Mouse (Mus musculus) erythroblast, embryonic 14.5 days (primary cell): ENCODE results near the gene Ulk4. TPM values are rescaled to one million over a fixed set of nuclear protein-coding genes. Genes with fewer than 3 reads are reported as not detected.

ENCODE experiments used
- H3K27me3 ChIP-seq: 2 replicates; pipeline ENCODE4 v1.6.1; 2012; ENCODE audit warnings: inconsistent platforms; ENCODE audit not compliant: control insufficient read depth
- H3K36me3 ChIP-seq: 2 replicates; pipeline ENCODE4 v1.6.1; 2012; ENCODE audit warnings: mild to moderate bottlenecking, inconsistent platforms; ENCODE audit not compliant: control insufficient read depth
- H3K4me1 ChIP-seq: 2 replicates; pipeline ENCODE4 v1.6.1; 2012; ENCODE audit warnings: inconsistent platforms; ENCODE audit not compliant: control insufficient read depth
- H3K4me3 ChIP-seq: replicated peaks from 2 replicates; pipeline ENCODE3; 2012; ENCODE audit warnings: moderate library complexity, mild to moderate bottlenecking, inconsistent platforms
- H3K9me3 ChIP-seq: 2 replicates; pipeline ENCODE4 v1.6.1; 2012; ENCODE audit warnings: low read length, inconsistent platforms, mixed read lengths; ENCODE audit not compliant: control insufficient read depth
- GATA1 ChIP-seq: IDR thresholded peaks from 2 replicates; pipeline ENCODE4 v1.6.1; 2012; ENCODE audit warnings: low read length, inconsistent platforms, mixed read lengths
- TAL1 ChIP-seq: IDR thresholded peaks from 3 replicates; pipeline ENCODE4 v1.6.1; 2012; ENCODE audit warnings: low read length, inconsistent platforms, mixed read lengths
- polyA plus RNA-seq: library from polyadenylated mRNA; stranded (reverse); fragments of >175 nt; gene quantifications from 2 replicates; pipeline ENCODE4 v1.2.3, GENCODE M21; 2012

Gene Ulk4
- polyA plus RNA-seq = 0.11 and 0.16 TPM in 2 replicates

- H3K4me3 ChIP-seq = peak within 1 kb of the TSS; percentile 80
- peaks cover 25% of the 10 kb centered on the region for H3K4me1 ChIP-seq
- peaks cover 3% of the 10 kb centered on the region for H3K27me3 ChIP-seq
- H3K9me3 ChIP-seq = no peaks in the 10 kb centered on the region; the same call in 1 of the 2 replicates
- H3K36me3 ChIP-seq = no peaks in the 10 kb centered on the region
- TF ChIP-seq GATA1 = no peak
- TF ChIP-seq TAL1 = no peak
Measured at GRCm38 (mm10) chr9:121277118-121278060, at the start of gene Ulk4. Ulk4 (minus strand) TSS chr9:121277197.

- H3K36me3 ChIP-seq = peaks cover 2% of the 10 kb centered on the region
- no peak overlapping the region for H3K4me3 ChIP-seq
- TF ChIP-seq GATA1 = no peak
- no peak for TF ChIP-seq TAL1
- no peaks in the 10 kb centered on the region for H3K27me3 ChIP-seq
- no peaks in the 10 kb centered on the region; the same call in 1 of the 2 replicates for H3K9me3 ChIP-seq
- H3K4me1 ChIP-seq = peaks cover 6% of the 10 kb centered on the region
Measured at GRCm38 (mm10) chr9:121322034-121322433, 45.0 kb upstream of the Ulk4 start.

- TF ChIP-seq TAL1 (no peak), GATA1 (no peak)
- no peaks in the 10 kb centered on the region for H3K27me3 ChIP-seq
Measured at GRCm38 (mm10) chr9:121321118-121321517, 44.1 kb upstream of the Ulk4 start.

GRCm38 (mm10) chr9:121320433-121320832 lies 43.4 kb upstream of the Ulk4 start:
- Histone ChIP-seq H3K36me3 (peaks cover 2% of the 10 kb centered on the region), H3K4me3 (no peak overlapping the region), H3K27me3 (no peaks in the 10 kb centered on the region)

More at GRCm38 (mm10) chr9:121321118-121321517, 44.1 kb upstream of the Ulk4 start:
- Histone ChIP-seq H3K36me3 (peaks cover 2% of the 10 kb centered on the region), H3K4me1 (peaks cover 14% of the 10 kb centered on the region), H3K4me3 (no peak overlapping the region), H3K9me3 (no peaks in the 10 kb centered on the region; the same call in 1 of the 2 replicates)

GRCm38 (mm10) chr9:121319323-121319966 lies 42.4 kb upstream of the Ulk4 start:
- Histone ChIP-seq H3K36me3 (peaks cover 2% of the 10 kb centered on the region), H3K4me3 (no peak overlapping the region), H3K9me3 (no peaks in the 10 kb centered on the region; the same call in 1 of the 2 replicates), H3K27me3 (peaks cover 3% of the 10 kb centered on the region), H3K4me1 (peaks cover 21% of the 10 kb centered on the region)
- no peak for TF ChIP-seq GATA1
- no peak for TF ChIP-seq TAL1

More at GRCm38 (mm10) chr9:121320433-121320832, 43.4 kb upstream of the Ulk4 start:
- Histone ChIP-seq H3K9me3 (no peaks in the 10 kb centered on the region; the same call in 1 of the 2 replicates), H3K4me1 (peaks cover 18% of the 10 kb centered on the region)
- TF ChIP-seq GATA1 = no peak
- no peak for TF ChIP-seq TAL1

- Histone ChIP-seq H3K36me3 (peaks cover 2% of the 10 kb centered on the region), H3K4me3 (no peak overlapping the region), H3K27me3 (peaks cover 12% of the 10 kb centered on the region), H3K4me1 (peaks cover 31% of the 10 kb centered on the region), H3K9me3 (no peaks in the 10 kb centered on the region; the same call in 1 of the 2 replicates)
- TF ChIP-seq GATA1 (no peak), TAL1 (no peak)
Measured at GRCm38 (mm10) chr9:121316621-121317405, 39.8 kb upstream of the Ulk4 start.

GRCm38 (mm10) chr9:121315901-121316595 lies 39.1 kb upstream of the Ulk4 start:
- H3K9me3 ChIP-seq = no peaks in the 10 kb centered on the region; the same call in 1 of the 2 replicates
- H3K4me1 ChIP-seq = peaks cover 31% of the 10 kb centered on the region
- H3K4me3 ChIP-seq = no peak overlapping the region
- H3K36me3 ChIP-seq = peaks cover 2% of the 10 kb centered on the region
- TF ChIP-seq GATA1 (no peak), TAL1 (no peak)
- peaks cover 12% of the 10 kb centered on the region for H3K27me3 ChIP-seq

GRCm38 (mm10) chr9:121314541-121315152 lies 37.6 kb upstream of the Ulk4 start:
- peaks cover 31% of the 10 kb centered on the region for H3K4me1 ChIP-seq
- H3K27me3 ChIP-seq = peaks cover 12% of the 10 kb centered on the region
- peaks cover 2% of the 10 kb centered on the region; the same call in 1 of the 2 replicates for H3K36me3 ChIP-seq
- TF ChIP-seq GATA1 (no peak), TAL1 (no peak)
- peak overlapping the region; percentile 16 for H3K4me3 ChIP-seq
- no peaks in the 10 kb centered on the region; the same call in 1 of the 2 replicates for H3K9me3 ChIP-seq
